Mouse (Mus musculus) liver, embryonic 13.5 days (tissue): ENCODE results near the gene Olfr923. TPM values are rescaled to one million over a fixed set of nuclear protein-coding genes. Genes with fewer than 3 reads are reported as not detected.
"Not testable (repeated sequence)": the region's sequence is repeated elsewhere in the genome, so short reads cannot be mapped to it uniquely, and the experiment has no call there.

Experiments used
- ATAC-seq: fragments of 200-750 bp; cut with Nextera tagmentation; 2 replicates; pipeline ENCODE4 v1.8.0; 2017; ENCODE audit warnings: low read depth, mild to moderate bottlenecking, moderate number of reproducible peaks, moderate library complexity
- DNase-seq: peaks from one replicate; pipeline ENCODE4 v3.0.0; 2022
- H3K27ac ChIP-seq: fragments of 300-500 bp; sonication (generic); 2 replicates; pipeline ENCODE4 v1.5.1; 2015; ENCODE audit warnings: moderate library complexity, mild to moderate bottlenecking, inconsistent platforms
- H3K27me3 ChIP-seq: fragments of 300-500 bp; sonication (generic); 2 replicates; pipeline ENCODE4 v1.6.1; 2015; ENCODE audit warnings: mild to moderate bottlenecking, inconsistent platforms
- H3K36me3 ChIP-seq: fragments of 300-500 bp; sonication (generic); 2 replicates; pipeline ENCODE4 v1.6.1; 2015; ENCODE audit warnings: mild to moderate bottlenecking, inconsistent platforms
- H3K4me1 ChIP-seq: fragments of 300-500 bp; sonication (generic); replicated peaks from 2 replicates; pipeline ENCODE4 v1.6.1; 2015; ENCODE audit warnings: inconsistent platforms
- H3K4me2 ChIP-seq: fragments of 300-500 bp; sonication (generic); 2 replicates; pipeline ENCODE4 v1.6.1; 2015; ENCODE audit warnings: inconsistent platforms, mild to moderate bottlenecking, moderate library complexity
- H3K4me3 ChIP-seq: fragments of 300-500 bp; sonication (generic); replicated peaks from 2 replicates; pipeline ENCODE4 v1.5.1; 2015; ENCODE audit warnings: mild to moderate bottlenecking, inconsistent platforms
- H3K9ac ChIP-seq: fragments of 300-500 bp; sonication (generic); 2 replicates; pipeline ENCODE4 v1.6.1; 2015; ENCODE audit warnings: mild to moderate bottlenecking, inconsistent platforms
- H3K9me3 ChIP-seq: fragments of 300-500 bp; sonication (generic); replicated peaks from 2 replicates; pipeline ENCODE4 v1.6.1; 2016; ENCODE audit warnings: inconsistent platforms
- WGBS: fragments of 180-500 bp; shearing (Covaris S2); methylation state at CpG from one replicate; pipeline ENCODE4 v1.1.7; 2015; ENCODE audit not compliant: insufficient replicate concordance; 5-methylcytosine and 5-hydroxymethylcytosine counted together
- polyA plus RNA-seq: library from polyadenylated mRNA; unstranded; fragments of >200 nt; fragmentation: Nextera tagmentation; extraction: Ambion mirVana; gene quantifications from 2 replicates; pipeline ENCODE4 v1.2.1, GENCODE M21; 2015

The Olfr923 gene
- not detected in 2 replicates for polyA plus RNA-seq

DNA sequence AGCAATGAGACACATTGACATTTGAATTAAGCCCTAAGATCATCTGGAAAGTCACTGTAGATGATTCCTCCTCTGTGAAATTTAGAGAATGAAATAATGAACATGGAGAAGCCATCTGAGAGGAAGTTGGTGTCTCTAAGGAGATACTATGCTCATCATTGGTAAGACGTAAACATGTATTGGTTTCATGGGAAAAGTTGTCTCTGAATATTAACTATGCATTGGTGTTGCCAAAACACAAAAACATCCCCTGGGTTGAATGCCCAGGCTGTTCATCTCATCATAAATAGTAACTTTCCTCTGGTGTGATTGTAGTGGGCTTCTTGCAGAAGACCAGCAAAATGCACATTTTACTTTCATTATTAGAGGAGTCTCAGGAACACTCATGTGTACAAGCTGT is at the start of gene Olfr923:
Olfr923 (plus strand) TSS at position 301 of the 400 bp plus-strand sequence.
- 58% methylated on average over 1 of the region's 1 CpGs for WGBS
- H3K36me3 ChIP-seq, result no peaks in the 10 kb centered on the region
- no peaks in the 10 kb centered on the region for H3K9me3 ChIP-seq
- H3K4me2 ChIP-seq, result no peak within 1 kb of the TSS
- no peak within 1 kb of the TSS for H3K27ac ChIP-seq
- no peak within 1 kb of the TSS for H3K9ac ChIP-seq
- ATAC-seq, result no peak
- no peaks in the 10 kb centered on the region for H3K27me3 ChIP-seq
- DNase-seq, result no peak
- no peaks in the 10 kb centered on the region for H3K4me1 ChIP-seq
- no peak within 1 kb of the TSS for H3K4me3 ChIP-seq

DNA sequence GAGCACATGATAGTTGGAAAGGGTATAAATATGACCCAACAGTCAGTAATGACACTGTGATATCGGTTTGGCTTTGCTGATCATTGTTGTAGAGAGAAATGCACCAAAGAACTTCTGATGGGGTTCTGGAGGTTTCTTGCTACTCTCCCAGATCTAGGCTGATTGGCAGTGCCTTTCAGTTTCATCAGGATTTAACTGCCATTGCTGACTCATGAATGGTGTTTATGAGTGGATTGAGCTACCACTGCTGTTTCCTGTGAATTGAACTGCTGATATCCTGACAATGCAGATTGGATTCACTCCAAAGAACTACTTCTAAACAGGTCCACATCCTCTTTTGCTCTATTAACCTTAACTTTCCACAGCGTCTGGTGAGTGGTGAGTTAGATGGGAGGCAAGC is 33.7 kb upstream of the Olfr923 start:
- Histone ChIP-seq H3K4me1 (no peaks in the 10 kb centered on the region), H3K27ac (no peak overlapping the region), H3K27me3 (no peaks in the 10 kb centered on the region), H3K9ac (no peak overlapping the region), H3K36me3 (no peaks in the 10 kb centered on the region), H3K9me3 (no peaks in the 10 kb centered on the region), H3K4me3 (no peak overlapping the region), H3K4me2 (no peak overlapping the region)
- ATAC-seq, result no peak
- 60% methylated on average over 2 of the region's 2 CpGs for WGBS
- no peak for DNase-seq

GRCm38 (mm10) chr9:38805696-38806095 is 20.6 kb upstream of the Olfr923 start:
- H3K9me3 ChIP-seq, result no peaks in the 10 kb centered on the region
- no peaks in the 10 kb centered on the region for H3K27me3 ChIP-seq
- DNase-seq, result no peak
- no peak overlapping the region for H3K4me2 ChIP-seq
- ATAC-seq, result no peak
- H3K4me3 ChIP-seq, result no peak overlapping the region
- H3K27ac ChIP-seq, result no peak overlapping the region
- H3K36me3 ChIP-seq, result no peaks in the 10 kb centered on the region
- no peak overlapping the region for H3K9ac ChIP-seq
- no peaks in the 10 kb centered on the region for H3K4me1 ChIP-seq

DNA sequence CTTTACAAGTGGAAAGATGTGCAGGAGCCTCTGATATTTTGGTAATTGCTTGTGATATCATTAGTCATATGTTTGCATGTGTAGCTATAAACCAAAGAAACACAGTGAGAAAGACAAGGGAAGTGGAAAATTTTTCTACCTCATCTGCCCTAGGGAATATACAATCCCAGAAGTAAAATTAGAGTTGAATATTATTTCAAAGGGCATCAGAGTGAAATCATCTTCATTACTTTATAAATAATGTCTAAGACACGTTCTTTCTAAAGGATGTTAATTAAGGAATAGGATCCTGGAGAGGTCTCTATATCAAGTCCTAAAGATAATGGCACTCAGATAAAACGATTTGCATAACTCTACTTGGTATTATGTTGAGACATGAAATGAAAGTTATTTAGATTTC is 12.0 kb upstream of the Olfr923 start, which contains the start of gene Olfr922:
Olfr922 (plus strand) TSS at position 301 of the 400 bp plus-strand sequence.
- ATAC-seq, result no peak
- Histone ChIP-seq H3K4me3 (no peak within 1 kb of the TSS), H3K36me3 (no peaks in the 10 kb centered on the region), H3K4me1 (no peaks in the 10 kb centered on the region), H3K27me3 (no peaks in the 10 kb centered on the region), H3K9me3 (no peaks in the 10 kb centered on the region), H3K9ac (no peak within 1 kb of the TSS), H3K4me2 (no peak within 1 kb of the TSS), H3K27ac (no peak within 1 kb of the TSS)
- DNase-seq, result no peak
- 41% methylated on average over 2 of the region's 2 CpGs for WGBS

DNA sequence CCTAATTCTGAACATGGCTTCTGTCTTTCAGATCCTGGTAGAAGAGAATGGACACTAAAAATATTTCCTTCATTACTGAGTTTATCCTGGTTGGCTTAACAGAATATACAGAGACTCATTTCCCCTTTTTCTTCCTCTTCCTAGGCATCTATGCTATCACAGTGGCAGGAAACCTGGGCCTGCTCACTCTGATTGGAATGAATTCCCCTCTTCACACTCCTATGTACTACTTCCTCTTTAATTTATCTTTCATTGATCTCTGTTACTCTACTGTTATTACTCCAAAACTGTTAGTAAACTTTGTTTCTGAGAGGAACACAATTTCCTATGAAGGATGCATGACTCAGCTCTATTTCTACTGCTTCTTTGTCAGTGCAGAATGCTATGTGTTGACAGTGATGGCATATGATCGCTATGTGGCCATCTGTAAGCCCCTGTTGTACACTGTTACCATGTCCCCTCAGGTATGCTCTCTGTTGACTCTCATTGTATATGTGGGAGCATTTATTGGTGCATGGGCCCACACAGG is 10.8 kb upstream of the Olfr923 start:
- no peaks in the 10 kb centered on the region for H3K4me1 ChIP-seq
- ATAC-seq (no peak), DNase-seq (no peak)
- no peak overlapping the region for H3K27ac ChIP-seq
- no peaks in the 10 kb centered on the region for H3K9me3 ChIP-seq
- no peak overlapping the region for H3K9ac ChIP-seq
- WGBS, result 58% methylated on average over 1 of the region's 1 CpGs
- H3K4me2 ChIP-seq, result no peak overlapping the region
- H3K36me3 ChIP-seq, result no peaks in the 10 kb centered on the region
- no peaks in the 10 kb centered on the region for H3K27me3 ChIP-seq
- H3K4me3 ChIP-seq, result no peak overlapping the region

DNA sequence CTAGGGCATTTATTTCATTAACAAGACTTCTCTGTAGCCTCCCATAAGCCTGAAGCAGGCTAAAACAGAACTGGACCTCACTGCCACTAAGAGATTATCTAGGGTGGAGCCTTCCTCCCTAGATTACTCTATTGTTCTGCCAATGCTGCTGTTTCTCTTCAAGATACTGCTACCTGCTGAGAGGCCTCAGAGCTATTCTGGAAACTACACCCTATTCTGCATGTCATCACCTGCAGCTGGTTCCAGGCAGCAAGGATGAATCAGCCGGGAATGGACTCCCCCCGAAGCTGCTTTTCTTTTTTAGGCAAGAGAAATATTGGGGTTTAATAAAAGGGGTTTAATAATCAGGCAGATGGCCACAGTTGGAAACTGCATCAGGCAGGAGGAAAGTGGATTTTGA is 6.7 kb downstream of the Olfr923 start:
- Histone ChIP-seq H3K4me3 (no peak overlapping the region), H3K4me2 (no peak overlapping the region), H3K27ac (no peak overlapping the region), H3K36me3 (no peaks in the 10 kb centered on the region), H3K27me3 (no peaks in the 10 kb centered on the region), H3K9ac (no peak overlapping the region), H3K9me3 (no peaks in the 10 kb centered on the region), H3K4me1 (no peaks in the 10 kb centered on the region)
- ATAC-seq (no peak), DNase-seq (no peak)
- 67% methylated on average over 2 of the region's 2 CpGs for WGBS

DNA sequence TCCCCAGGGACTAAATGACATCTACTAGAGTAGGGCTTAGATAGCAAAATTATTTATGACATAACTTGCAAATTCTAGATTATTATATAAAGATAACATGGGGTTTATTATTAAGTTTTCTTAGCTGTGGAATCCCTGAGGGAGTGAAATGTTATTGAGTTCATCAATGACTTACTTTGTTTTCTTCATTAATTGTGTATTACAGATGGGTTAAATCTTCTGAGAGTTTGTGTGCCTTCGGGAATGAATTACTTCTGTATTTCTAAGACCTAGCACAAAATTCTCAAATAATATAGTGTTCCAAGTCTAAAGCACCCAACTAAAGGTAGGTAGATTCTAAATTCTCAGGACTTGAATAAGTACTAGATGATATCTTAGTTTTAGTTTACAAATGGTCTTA is 17.8 kb downstream of the Olfr923 start, which contains the start of gene Olfr924:
Olfr924 (plus strand) TSS at position 301 of the 400 bp plus-strand sequence.
- 60% methylated on average over 1 of the region's 1 CpGs for WGBS
- Histone ChIP-seq H3K4me3 (no peak within 1 kb of the TSS), H3K4me1 (no peaks in the 10 kb centered on the region), H3K4me2 (no peak within 1 kb of the TSS), H3K27ac (no peak within 1 kb of the TSS), H3K9me3 (no peaks in the 10 kb centered on the region), H3K27me3 (no peaks in the 10 kb centered on the region), H3K9ac (no peak within 1 kb of the TSS), H3K36me3 (no peaks in the 10 kb centered on the region)
- ATAC-seq, result no peak
- DNase-seq, result no peak

DNA sequence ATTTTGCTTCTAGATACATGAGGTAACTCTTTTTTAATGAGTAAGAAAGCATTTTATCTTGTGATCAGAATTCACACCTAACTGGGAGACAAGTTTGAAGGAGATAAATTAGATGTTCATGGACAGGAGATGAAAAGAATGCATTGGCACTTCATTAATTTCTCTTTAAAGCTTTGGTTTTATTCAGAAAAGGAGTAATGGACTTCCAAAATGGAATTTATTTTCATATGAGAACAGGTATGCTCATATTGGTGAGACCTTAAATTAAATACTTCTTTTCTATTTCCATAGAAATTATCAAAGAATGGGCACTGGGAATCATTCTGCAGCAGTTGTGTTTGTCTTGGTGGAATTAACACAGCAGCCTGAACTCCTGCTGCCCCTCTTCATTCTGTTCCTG is 28.4 kb downstream of the Olfr923 start, which contains the start of gene Olfr26:
Olfr26 (plus strand) TSS at position 301 of the 400 bp plus-strand sequence.
- no peaks in the 10 kb centered on the region for H3K27me3 ChIP-seq
- H3K9me3 ChIP-seq, result no peaks in the 10 kb centered on the region
- H3K4me3 ChIP-seq, result no peak within 1 kb of the TSS
- no peak within 1 kb of the TSS for H3K27ac ChIP-seq
- H3K9ac ChIP-seq, result no peak within 1 kb of the TSS
- no peak within 1 kb of the TSS for H3K4me2 ChIP-seq
- no peaks in the 10 kb centered on the region for H3K36me3 ChIP-seq
- ATAC-seq (no peak), DNase-seq (no peak)
- H3K4me1 ChIP-seq, result no peaks in the 10 kb centered on the region

GRCm38 (mm10) chr9:38874880-38875279 is 48.5 kb downstream of the Olfr923 start:
- not testable (repeated sequence) for H3K9ac ChIP-seq, H3K27me3 ChIP-seq, H3K4me3 ChIP-seq, H3K9me3 ChIP-seq, H3K4me1 ChIP-seq, H3K4me2 ChIP-seq, ATAC-seq, H3K27ac ChIP-seq, DNase-seq, H3K36me3 ChIP-seq
- WGBS, result 45% methylated on average over 2 of the region's 2 CpGs

GRCm38 (mm10) chr9:38876826-38877225 is 50.5 kb downstream of the Olfr923 start, which contains the start of gene Olfr926:
TSS of gene Olfr926 (plus strand) at chr9:38877126.
- Histone ChIP-seq H3K27ac (no peak within 1 kb of the TSS), H3K9me3 (peaks cover 9% of the 10 kb centered on the region; the same call in 1 of the 2 replicates), H3K27me3 (no peaks in the 10 kb centered on the region), H3K4me1 (no peaks in the 10 kb centered on the region), H3K4me3 (no peak within 1 kb of the TSS), H3K9ac (no peak within 1 kb of the TSS), H3K36me3 (no peaks in the 10 kb centered on the region), H3K4me2 (no peak within 1 kb of the TSS)
- WGBS, result 50% methylated on average over 2 of the region's 2 CpGs
- no peak for DNase-seq
- ATAC-seq, result no peak
